Mouse (Mus musculus): ENCODE results near the gene Fscb. TPM values are rescaled to one million over a fixed set of nuclear protein-coding genes. Genes with fewer than 3 reads are reported as not detected.

Fscb gene
- total and polyA plus RNA-seq, 2 experiments from 2014 or later, result not detected

DNA sequence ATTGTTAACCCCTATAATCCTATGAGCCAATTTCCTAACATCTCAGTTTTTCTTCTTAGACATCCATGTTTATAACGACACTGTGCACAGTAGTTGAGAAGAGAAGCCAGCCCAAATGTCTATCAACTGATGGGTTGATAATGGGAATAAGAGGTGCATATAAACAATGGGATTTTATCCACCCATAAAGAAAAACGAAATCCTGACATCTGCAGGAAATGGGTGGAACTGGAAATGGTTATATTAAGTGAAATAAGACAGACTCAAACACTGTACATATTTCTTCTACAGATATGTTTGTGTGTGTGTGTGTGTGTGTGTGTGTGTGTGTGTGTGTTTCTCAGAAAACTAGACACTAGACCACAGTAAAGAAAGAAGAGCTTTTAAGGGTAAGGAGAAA lies 37.8 kb downstream of the Fscb start:
- WGBS, result 36% methylated on average over 2 of the region's 2 CpGs
- Histone ChIP-seq H3K4me2 (ENCODE audit: low read depth) (no peak overlapping the region), H3K9me3 (ENCODE audit: low read length) (no peaks in the 10 kb centered on the region), H3K27me3 (ENCODE audit: insufficient read depth, low read length) (no peaks in the 10 kb centered on the region), H3K4me3 (ENCODE audit: low read depth, low read length) (no peak overlapping the region), H3K4me1 (ENCODE audit: insufficient read depth) (no peaks in the 10 kb centered on the region), H3K27ac (ENCODE audit: low read depth, low read length) (no peak overlapping the region), H3K36me3 (ENCODE audit: insufficient read depth) (no peaks in the 10 kb centered on the region), H3K9ac (no peak overlapping the region)
- DNase-seq (peak; percentile 21), ATAC-seq (no peak; the same call in 1 of the 2 replicates)
- peak; percentile 27; the same call in 1 of the 2 replicates for TF ChIP-seq CTCF (IDR thresholded peaks at IDR 0.05; ENCODE audit: low read depth)
